Mouse (Mus musculus) right cerebral cortex, postnatal 10 days (tissue): ENCODE data around the gene Ptprd.
A peak's percentile ranks its signal among the peaks of the same experiment; 100 is the strongest.
"Not testable (repeated sequence)": the region's sequence is repeated elsewhere in the genome, so short reads cannot be mapped to it uniquely, and the experiment has no call there.

Source experiments
- DNase-seq, 2 experiments: peaks; one replicate each; pipeline ENCODE4 v3.0.0; 2021; ENCODE audit warnings: low spot score in 2 of 2

Gene Ptprd

GRCm38 (mm10) chr4:77889489-77889888, 322.3 kb downstream of the Ptprd start:
- no peak for DNase-seq

- no peak for DNase-seq
Measured at GRCm38 (mm10) chr4:77880213-77880612, 331.5 kb downstream of the Ptprd start.

GRCm38 (mm10) chr4:77861269-77861668, 350.5 kb downstream of the Ptprd start:
- no peak for DNase-seq

DNA sequence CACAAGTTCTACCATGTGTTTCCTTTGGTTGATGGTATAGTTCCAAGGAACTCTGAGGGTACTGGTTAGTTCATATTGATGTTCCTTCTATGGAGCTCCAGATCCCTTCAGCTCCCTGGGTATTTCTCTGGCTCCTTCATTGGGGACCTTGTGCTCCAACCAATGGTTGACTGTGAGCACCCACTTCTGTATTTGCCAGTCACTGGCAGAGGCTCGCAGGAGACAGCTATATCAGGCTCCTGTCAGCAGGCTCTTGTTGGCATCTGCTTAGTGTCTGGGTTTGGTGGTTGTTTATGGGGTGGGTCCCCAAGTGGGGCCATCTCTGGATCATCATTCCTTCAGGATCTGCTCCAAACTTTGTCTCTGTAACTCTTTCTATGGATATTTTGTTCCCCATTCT, 414.4 kb downstream of the Ptprd start:
- not testable (repeated sequence) for DNase-seq

GRCm38 (mm10) chr4:77777237-77777636, 434.5 kb downstream of the Ptprd start:
- peak; percentile 35 to 52 for DNase-seq

DNA sequence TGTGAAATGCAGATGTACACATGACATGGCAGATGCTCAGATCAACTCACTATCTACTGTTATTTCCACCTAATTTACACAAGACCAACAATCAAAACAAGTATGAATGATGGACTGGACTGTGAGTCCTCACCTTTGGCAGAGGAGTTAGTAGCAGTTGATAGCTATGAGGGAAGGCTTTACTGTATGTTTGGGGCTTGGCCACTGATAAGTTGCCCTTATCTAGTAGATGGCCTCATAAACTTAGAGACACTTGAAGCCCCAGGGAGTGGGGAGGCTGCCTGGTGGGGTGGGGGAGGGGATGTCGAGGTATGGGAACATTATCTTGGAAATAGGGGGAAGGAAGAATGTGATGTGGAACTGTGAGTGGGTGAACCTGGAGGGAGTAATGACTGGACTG, 448.0 kb downstream of the Ptprd start:
- DNase-seq = no peak

DNA sequence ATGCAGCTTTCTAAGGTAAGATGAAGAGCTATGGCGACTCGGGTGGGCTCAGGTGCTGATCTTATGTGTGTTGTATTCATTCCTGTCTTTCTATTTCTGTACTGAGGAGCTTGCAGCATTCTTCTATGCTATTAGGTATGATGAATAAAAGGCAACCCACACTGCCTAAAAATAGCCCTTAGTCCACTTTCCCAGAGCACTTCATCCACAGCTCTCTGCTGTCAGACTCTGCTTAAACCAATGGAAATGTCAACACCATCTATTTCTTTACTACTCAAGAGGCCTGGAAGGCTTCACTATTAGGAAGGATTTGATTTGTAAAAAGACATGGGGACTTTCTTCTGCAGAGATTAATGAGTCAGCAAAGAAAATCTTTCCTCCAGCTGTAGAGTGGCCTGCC, 468.4 kb downstream of the Ptprd start:
- no peak for DNase-seq

- no peak for DNase-seq
Measured at GRCm38 (mm10) chr4:77721908-77722307, 489.9 kb downstream of the Ptprd start.

DNA sequence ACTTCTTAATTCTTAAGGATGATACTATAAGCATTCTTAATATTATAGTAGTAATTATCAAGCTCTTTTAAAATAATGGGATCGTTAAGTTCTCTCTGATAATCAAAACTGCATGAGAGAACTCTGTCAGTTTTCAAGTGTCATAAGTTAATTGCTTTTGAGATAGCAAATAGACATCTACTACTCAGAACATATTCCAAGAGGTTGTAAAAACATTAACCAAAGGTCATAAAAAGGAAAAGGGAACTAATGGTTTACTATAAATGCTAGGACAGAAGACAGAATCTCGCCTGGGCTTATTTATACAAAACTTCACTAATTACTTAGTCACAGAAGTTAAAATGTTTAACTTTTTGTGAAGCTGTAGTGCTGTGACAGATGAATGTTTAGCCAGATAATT, 494.0 kb downstream of the Ptprd start:
- DNase-seq = no peak

- no peak for DNase-seq
Measured at GRCm38 (mm10) chr4:77710231-77710630, 501.5 kb downstream of the Ptprd start.

DNA sequence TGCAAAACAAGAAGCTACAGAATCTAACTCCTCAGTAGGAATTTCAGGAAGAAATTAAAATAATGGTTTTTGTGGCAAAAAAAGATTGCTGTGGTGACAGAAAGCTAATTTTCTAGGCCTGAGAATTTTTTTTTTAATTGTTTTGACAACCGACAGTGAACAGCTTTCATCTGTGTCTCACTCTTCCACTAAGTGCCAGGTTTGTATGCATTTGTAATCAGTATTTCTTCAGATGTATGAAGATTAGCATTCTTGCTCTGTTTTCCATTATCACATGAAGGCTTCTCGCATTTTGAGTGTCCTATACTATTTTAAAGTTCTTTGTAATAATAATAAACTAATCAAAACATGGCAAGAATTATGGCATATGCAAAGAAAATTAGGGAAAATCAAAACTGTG, 513.5 kb downstream of the Ptprd start:
- no peak for DNase-seq

- no peak for DNase-seq
Measured at GRCm38 (mm10) chr4:77675798-77676197, 536.0 kb downstream of the Ptprd start.

GRCm38 (mm10) chr4:77664761-77665160, 547.0 kb downstream of the Ptprd start:
- DNase-seq = no peak

- DNase-seq = no peak
Measured at GRCm38 (mm10) chr4:77662309-77662708, 549.5 kb downstream of the Ptprd start.

DNA sequence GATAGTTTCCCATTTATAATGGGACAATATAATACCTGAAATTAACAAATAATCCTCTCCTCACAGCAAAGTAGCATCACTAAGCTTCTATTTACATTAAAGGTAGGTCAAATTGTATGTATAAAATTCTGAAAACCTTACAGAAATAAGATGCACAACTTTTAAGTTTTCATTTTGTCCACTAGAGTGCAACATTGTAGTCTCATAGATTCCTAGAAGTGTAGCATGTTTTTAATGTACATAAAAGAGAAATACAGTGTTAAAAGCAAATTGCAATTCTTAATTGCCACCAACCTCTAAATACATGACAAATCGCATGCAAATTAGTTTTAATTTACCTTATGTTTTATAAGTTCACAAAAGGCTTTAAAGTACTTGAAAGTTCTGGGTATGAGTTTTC, 556.1 kb downstream of the Ptprd start:
- no peak for DNase-seq

GRCm38 (mm10) chr4:77649615-77650325, 562.0 kb downstream of the Ptprd start:
- DNase-seq = peak in 1 of 2 experiments; percentile 73

- no peak for DNase-seq
Measured at GRCm38 (mm10) chr4:77648911-77649310, 562.9 kb downstream of the Ptprd start.

DNA sequence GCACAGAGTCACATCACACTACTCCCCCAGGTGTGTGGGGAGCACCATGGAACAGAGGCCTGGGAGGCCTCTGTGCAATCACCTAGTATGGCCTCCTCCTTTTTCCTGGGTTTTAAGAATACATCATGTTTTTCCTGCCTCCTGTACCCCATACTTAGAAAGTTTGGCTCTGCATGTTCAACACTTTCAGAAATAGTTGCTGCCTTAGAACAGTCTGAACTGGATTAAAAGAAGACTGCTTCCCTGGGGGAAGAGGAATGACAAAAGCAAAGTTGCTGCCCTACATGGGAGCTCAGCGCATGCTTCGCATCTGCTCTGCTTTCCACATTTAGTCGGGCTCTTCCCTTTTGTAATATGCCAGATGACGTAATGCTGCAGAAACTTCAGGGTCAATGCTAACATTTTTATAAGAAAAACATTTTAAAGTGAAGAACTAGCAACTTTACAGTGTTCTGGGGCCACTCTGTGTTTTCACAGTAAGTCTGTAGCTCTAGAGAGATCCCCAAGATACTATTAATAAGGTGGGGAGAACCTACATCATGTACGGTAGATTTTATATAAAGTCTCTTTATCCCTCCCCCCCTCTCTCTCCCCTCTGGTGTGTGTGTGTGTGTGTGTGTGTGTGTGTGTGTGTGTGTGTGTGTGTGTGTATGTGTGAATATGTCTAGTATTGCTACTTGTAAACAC, 564.2 kb downstream of the Ptprd start:
- DNase-seq = peak; percentile 62 to 82

DNA sequence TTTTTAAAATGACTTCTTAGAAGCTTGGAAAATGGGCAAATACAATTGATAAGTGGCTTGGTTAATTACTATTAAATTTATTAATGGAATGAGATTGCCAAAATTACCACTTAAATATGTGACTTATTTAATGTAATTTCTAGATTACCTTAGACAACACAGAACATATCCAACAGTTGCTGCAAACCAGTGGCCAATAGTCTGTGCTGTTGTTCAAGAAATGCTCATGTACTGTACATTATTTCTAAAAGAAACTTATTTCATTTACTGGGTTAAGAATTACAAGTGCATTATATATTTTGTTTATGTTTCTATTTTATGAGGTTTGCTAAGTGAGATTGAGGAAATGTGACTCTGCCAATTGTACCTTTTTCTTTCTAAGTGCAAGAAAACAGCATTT, 567.3 kb downstream of the Ptprd start:
- DNase-seq = peak; percentile 50 to 63

DNA sequence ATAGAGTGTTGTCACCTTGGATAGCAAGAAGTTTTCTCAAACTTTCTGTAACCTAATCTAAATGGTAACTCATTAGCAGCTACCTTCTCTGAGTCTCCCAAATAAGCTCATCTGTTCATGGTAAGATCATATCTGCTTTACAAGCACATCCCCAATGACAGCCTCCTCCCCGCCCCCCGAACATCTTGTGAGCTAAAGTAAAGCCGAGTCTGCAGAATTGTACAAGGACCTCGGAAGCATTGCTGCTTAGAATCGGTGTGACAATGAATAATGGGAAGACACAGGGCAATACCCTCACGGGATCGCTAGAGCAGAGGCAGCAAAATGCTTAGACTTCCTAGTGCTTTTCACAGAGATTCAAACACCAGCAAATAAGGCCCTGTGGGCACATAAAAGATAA, 571.7 kb downstream of the Ptprd start:
- peak in 1 of 2 experiments; percentile 47 for DNase-seq

DNA sequence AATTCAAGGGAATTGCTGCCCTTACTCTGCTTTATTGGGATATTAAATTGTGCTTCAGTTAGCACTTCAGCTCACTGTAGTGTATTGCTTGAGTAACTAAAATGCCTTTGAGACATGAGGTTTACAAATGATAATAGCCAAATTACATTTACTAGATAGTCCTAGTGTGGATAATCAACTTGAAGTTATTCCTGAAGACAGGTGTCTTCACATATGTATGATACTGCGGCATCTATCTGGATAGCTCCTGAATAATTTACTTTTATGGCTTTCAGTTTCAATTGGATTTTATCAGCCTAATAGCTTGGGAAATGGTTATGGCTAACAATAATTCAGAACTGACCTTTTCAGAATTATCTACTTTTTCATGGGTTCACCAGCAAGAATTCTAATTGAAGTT, 598.6 kb downstream of the Ptprd start:
- no peak for DNase-seq

DNA sequence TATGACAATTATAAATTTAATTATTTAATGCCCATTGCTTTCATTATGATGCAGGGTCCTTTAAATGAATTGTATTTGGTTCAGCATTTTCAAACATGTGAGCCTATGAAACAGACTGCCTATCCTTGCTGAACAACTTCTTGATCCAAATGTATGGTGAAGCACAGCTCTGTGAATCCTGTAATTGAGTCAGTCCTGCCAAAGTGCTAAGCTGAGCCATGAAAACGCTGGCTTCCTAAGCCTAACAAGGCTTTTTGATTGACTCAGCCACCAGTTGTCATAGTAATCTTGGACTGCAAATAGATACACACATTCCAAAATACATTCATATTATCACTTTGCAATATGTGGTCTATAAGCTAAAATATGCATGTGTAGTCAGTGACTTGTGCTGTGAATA, 625.1 kb downstream of the Ptprd start:
- peak; percentile 31 to 80 for DNase-seq

GRCm38 (mm10) chr4:77586222-77586621, 625.5 kb downstream of the Ptprd start:
- no peak for DNase-seq
